Mouse (Mus musculus) cerebellum, adult (tissue): Measurements from ENCODE around the gene Galnt4.
"Not testable (repeated sequence)": the region's sequence is repeated elsewhere in the genome, so short reads cannot be mapped to it uniquely, and the experiment has no call there.

Experiments used
- ATAC-seq: cut with Nextera tagmentation; 2 replicates; pipeline ENCODE4 v1.9.2; 2017; ENCODE audit warnings: mild to moderate bottlenecking, moderate library complexity, mixed read lengths; ENCODE audit not compliant: insufficient number of reproducible peaks, low FRiP score, low TSS enrichment

Gene Galnt4

DNA sequence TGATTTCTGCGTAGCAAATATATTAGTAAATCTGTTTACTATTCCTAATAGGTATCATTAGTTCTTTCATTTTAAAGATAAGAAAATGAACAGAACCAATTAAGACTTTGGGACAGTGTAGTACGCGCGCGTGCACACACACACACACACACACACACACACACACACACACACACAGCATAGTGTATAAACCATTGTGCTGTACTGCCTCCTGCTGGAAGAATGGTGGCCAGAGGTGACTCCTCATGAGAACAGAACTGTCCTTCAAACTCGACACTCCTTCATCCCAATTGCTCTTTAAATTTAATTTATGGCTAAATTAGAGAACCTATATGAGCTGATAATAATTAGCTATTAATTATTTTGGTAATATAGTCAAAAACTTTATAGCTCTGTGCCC, 44.1 kb downstream of the Galnt4 start:
- no peak for ATAC-seq

DNA sequence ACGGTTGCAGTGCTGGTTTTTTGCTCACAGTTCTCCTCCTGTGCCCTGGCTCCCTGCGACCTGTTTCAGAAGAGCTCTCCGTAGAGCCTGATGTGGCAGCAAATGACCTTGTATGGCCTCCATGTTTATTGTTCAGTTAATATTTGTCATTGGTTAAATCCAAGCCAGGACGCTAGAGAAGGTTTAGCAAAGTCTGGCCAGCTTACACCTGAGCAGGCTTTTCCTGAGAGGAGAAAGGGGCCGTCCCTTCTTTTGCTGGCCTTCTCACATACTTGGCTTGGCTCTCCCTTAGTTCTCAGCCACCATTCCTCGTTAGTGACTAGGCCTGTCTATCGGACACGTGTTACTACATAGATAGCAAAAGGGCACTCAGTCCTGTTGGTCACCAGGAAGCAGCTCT, 46.7 kb downstream of the Galnt4 start:
- no peak for ATAC-seq

DNA sequence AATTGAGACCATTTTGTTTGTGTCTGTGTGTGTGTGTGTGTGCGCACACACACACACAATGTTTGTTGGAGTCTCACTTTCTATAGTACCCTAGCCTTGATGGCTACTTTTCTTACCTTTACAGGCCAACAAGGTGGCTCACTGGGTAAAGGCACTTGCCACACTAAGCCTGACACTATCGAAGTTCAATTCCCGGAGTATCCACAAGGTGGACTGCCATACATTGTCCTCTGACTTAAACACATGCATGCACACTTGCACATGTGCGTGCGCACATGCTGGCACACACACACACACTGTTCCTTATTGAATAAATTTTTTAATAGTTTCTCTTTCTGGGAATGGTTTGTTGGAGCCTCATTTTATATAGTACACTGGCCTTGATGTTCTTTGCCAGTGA, 48.8 kb downstream of the Galnt4 start:
- ATAC-seq: no peak

DNA sequence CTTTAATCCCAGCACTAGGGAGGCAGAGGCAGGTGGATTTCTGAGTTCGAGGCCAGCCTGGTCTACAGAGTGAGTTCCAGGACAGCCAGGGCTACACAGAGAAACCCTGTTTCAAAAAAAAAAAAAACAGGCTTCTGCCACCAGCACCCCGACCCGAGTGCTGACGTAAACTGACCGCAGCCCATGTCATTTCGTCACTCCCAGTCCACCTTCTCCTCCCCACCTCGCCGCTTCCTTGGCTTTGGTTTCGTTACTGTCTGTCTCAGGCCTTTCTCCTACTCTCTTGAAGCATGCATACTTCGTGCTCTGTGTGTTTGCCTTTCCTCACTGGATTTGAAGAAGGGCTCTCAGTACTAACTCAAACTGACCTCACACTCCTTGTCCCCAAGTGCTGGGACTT, 49.7 kb downstream of the Galnt4 start:
- ATAC-seq: not testable (repeated sequence)

DNA sequence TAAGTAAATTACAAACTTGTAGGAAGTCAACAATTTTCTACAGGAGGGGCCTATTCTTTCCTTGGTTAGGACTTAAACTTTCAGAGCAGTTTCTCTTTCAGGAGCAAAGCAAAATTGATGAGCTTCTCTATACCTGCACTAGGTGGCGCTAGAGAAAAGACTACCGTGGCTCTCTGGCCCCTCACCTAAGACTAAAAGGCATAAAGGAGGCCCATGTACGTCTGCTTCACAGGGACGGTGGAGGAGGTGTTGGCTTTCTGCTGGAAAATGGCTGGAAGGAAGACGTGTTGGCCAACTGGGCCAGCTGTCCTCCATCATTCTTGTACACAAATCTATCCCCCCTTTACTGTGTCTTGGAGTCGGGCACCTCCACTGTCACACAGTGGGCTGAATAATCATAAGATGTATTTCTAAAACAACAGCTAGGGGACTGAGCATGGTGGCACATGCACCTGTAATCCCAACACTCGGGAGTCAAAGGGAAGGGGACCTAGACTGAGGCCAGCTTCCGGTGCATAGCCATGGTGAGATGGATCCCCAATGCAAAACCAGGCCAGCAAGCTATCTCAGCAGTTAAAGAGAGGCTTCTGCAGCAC, 54.1 kb downstream of the Galnt4 start:
- ATAC-seq: peak; percentile 49
